Mouse (Mus musculus) intestine, postnatal 0 days (tissue): Measurements from ENCODE around the gene Ubl7. TPM values are rescaled to one million over a fixed set of nuclear protein-coding genes. Genes with fewer than 3 reads are reported as not detected.

Source experiments
- ATAC-seq: fragments of 200-750 bp; cut with Nextera tagmentation; 2 replicates; pipeline ENCODE4 v1.8.0; 2017; ENCODE audit warnings: mild to moderate bottlenecking, moderate TSS enrichment, moderate library complexity
- H3K27ac ChIP-seq: fragments of 300-500 bp; sonication (generic); 2 replicates; pipeline ENCODE4 v1.5.1; 2014; ENCODE audit warnings: mild to moderate bottlenecking, low read depth, low read length, moderate library complexity
- H3K27me3 ChIP-seq: fragments of 300-500 bp; sonication (generic); replicated peaks from 2 replicates; pipeline ENCODE4 v1.6.1; 2014; ENCODE audit warnings: low read length, mixed read lengths; ENCODE audit not compliant: control insufficient read depth, insufficient read depth
- H3K36me3 ChIP-seq: fragments of 300-500 bp; sonication (generic); 2 replicates; pipeline ENCODE4 v1.6.1; 2014; ENCODE audit warnings: mild to moderate bottlenecking, moderate library complexity; ENCODE audit not compliant: control insufficient read depth, insufficient read depth
- H3K4me1 ChIP-seq: fragments of 300-500 bp; sonication (generic); replicated peaks from 2 replicates; pipeline ENCODE4 v1.6.1; 2014; ENCODE audit warnings: antibody characterized with exemption, low read length, mixed read lengths; ENCODE audit not compliant: control insufficient read depth, insufficient read depth
- H3K4me2 ChIP-seq: fragments of 300-500 bp; sonication (generic); replicated peaks from 2 replicates; pipeline ENCODE4 v1.6.1; 2014; ENCODE audit warnings: low read depth, mild to moderate bottlenecking, moderate library complexity
- H3K4me3 ChIP-seq: fragments of 300-500 bp; sonication (generic); 2 replicates; pipeline ENCODE4 v1.5.1; 2014; ENCODE audit warnings: low read depth, low read length
- H3K9ac ChIP-seq: fragments of 300-500 bp; sonication (generic); 2 replicates; pipeline ENCODE4 v1.6.1; 2014; ENCODE audit warnings: mild to moderate bottlenecking, low read depth, low read length
- H3K9me3 ChIP-seq: fragments of 300-500 bp; sonication (generic); 2 replicates; pipeline ENCODE4 v1.6.1; 2016; ENCODE audit warnings: mixed run types; ENCODE audit not compliant: control insufficient read depth
- CTCF ChIP-seq: sonication (generic); IDR thresholded peaks from 2 replicates; pipeline ENCODE4 v1.5.1; 2016; ENCODE audit warnings: low read depth, mild to moderate bottlenecking, control low read depth, antibody characterized with exemption, moderate library complexity
- WGBS: fragments of 180-500 bp; shearing (Covaris S2); extraction: QIAGEN DNeasy Blood & Tissue Kit; methylation state at CpG from one replicate; pipeline ENCODE4 v1.1.7; 2014; 5-methylcytosine and 5-hydroxymethylcytosine counted together
- polyA plus RNA-seq: library from polyadenylated mRNA; unstranded; fragments of >200 nt; fragmentation: Nextera tagmentation; extraction: Ambion mirVana; gene quantifications from 2 replicates; pipeline ENCODE4 v1.2.1, GENCODE M21; 2015

The Ubl7 gene
- polyA plus RNA-seq, 1 experiment from 2014 or later, result 77.1 TPM

- no peak for TF ChIP-seq CTCF
These were observed 6.5 kb upstream of the Ubl7 start for GRCm38 (mm10) chr9:57904250-57904644.

GRCm38 (mm10) chr9:57907206-57907605, 3.6 kb upstream of the Ubl7 start:
- H3K4me2 ChIP-seq, result no peak overlapping the region
- H3K4me3 ChIP-seq, result no peak overlapping the region
- H3K9me3 ChIP-seq, result no peaks in the 10 kb centered on the region
- no peak overlapping the region for H3K27ac ChIP-seq
- no peak for TF ChIP-seq CTCF
- WGBS, result 73% methylated on average over 6 of the region's 6 CpGs
- no peak overlapping the region for H3K9ac ChIP-seq
- no peak for ATAC-seq
- no peaks in the 10 kb centered on the region for H3K27me3 ChIP-seq
- H3K4me1 ChIP-seq, result no peaks in the 10 kb centered on the region
- no peaks in the 10 kb centered on the region for H3K36me3 ChIP-seq

More at GRCm38 (mm10) chr9:57904250-57904644, 6.5 kb upstream of the Ubl7 start:
- Histone ChIP-seq H3K4me2 (no peak overlapping the region), H3K36me3 (no peaks in the 10 kb centered on the region), H3K9ac (no peak overlapping the region), H3K4me1 (no peaks in the 10 kb centered on the region), H3K27ac (no peak overlapping the region), H3K27me3 (no peaks in the 10 kb centered on the region), H3K4me3 (no peak overlapping the region), H3K9me3 (no peaks in the 10 kb centered on the region)
- no peak for ATAC-seq
- 58% methylated on average over 5 of the region's 5 CpGs for WGBS

- Histone ChIP-seq H3K4me2 (no peak overlapping the region), H3K9me3 (no peaks in the 10 kb centered on the region), H3K27ac (no peak overlapping the region), H3K4me1 (no peaks in the 10 kb centered on the region), H3K9ac (no peak overlapping the region), H3K4me3 (no peak overlapping the region), H3K36me3 (peaks cover 16% of the 10 kb centered on the region; the same call in 1 of the 2 replicates), H3K27me3 (no peaks in the 10 kb centered on the region)
- no peak for ATAC-seq
- WGBS, result 92% methylated on average over 5 of the region's 5 CpGs
- TF ChIP-seq CTCF, result no peak
These were observed 1.8 kb downstream of the Ubl7 start for GRCm38 (mm10) chr9:57912571-57912970.

- no peak overlapping the region for H3K9ac ChIP-seq
- H3K9me3 ChIP-seq, result no peaks in the 10 kb centered on the region
- no peak overlapping the region for H3K27ac ChIP-seq
- 93% methylated on average over 9 of the region's 9 CpGs for WGBS
- H3K36me3 ChIP-seq, result peaks cover 55% of the 10 kb centered on the region
- H3K4me1 ChIP-seq, result no peaks in the 10 kb centered on the region
- no peak for ATAC-seq
- no peak overlapping the region for H3K4me3 ChIP-seq
- no peak for TF ChIP-seq CTCF
- H3K4me2 ChIP-seq, result no peak overlapping the region
- H3K27me3 ChIP-seq, result no peaks in the 10 kb centered on the region
These were observed 10.8 kb downstream of the Ubl7 start for GRCm38 (mm10) chr9:57921491-57922060.

- 84% methylated on average over 5 of the region's 5 CpGs for WGBS
- H3K4me3 ChIP-seq, result no peak overlapping the region
- H3K36me3 ChIP-seq, result peaks cover 57% of the 10 kb centered on the region
- H3K27me3 ChIP-seq, result no peaks in the 10 kb centered on the region
- no peaks in the 10 kb centered on the region for H3K4me1 ChIP-seq
- no peak overlapping the region for H3K4me2 ChIP-seq
- no peaks in the 10 kb centered on the region for H3K9me3 ChIP-seq
- ATAC-seq, result no peak
- no peak for TF ChIP-seq CTCF
- no peak overlapping the region for H3K27ac ChIP-seq
- H3K9ac ChIP-seq, result no peak overlapping the region
These were observed 11.6 kb downstream of the Ubl7 start for GRCm38 (mm10) chr9:57922381-57922780.

GRCm38 (mm10) chr9:57923046-57923445, 12.3 kb downstream of the Ubl7 start:
- H3K9me3 ChIP-seq, result no peaks in the 10 kb centered on the region
- H3K9ac ChIP-seq, result no peak overlapping the region
- H3K4me3 ChIP-seq, result no peak overlapping the region
- H3K27ac ChIP-seq, result no peak overlapping the region
- 94% methylated on average over 3 of the region's 3 CpGs for WGBS
- no peak for TF ChIP-seq CTCF
- ATAC-seq, result no peak
- H3K27me3 ChIP-seq, result no peaks in the 10 kb centered on the region
- H3K4me1 ChIP-seq, result no peaks in the 10 kb centered on the region
- H3K4me2 ChIP-seq, result no peak overlapping the region
- peaks cover 64% of the 10 kb centered on the region for H3K36me3 ChIP-seq

- 67% methylated on average over 5 of the region's 5 CpGs for WGBS
These were observed 20.5 kb downstream of the Ubl7 start for GRCm38 (mm10) chr9:57931166-57931767.

More at GRCm38 (mm10) chr9:57931166-57931767, 20.5 kb downstream of the Ubl7 start:
- H3K4me3 ChIP-seq, result no peak overlapping the region
- H3K36me3 ChIP-seq, result peaks cover 29% of the 10 kb centered on the region
- H3K9me3 ChIP-seq, result no peaks in the 10 kb centered on the region
- no peak for TF ChIP-seq CTCF
- no peak overlapping the region for H3K4me2 ChIP-seq
- ATAC-seq, result no peak
- H3K9ac ChIP-seq, result no peak overlapping the region
- no peak overlapping the region for H3K27ac ChIP-seq
- H3K4me1 ChIP-seq, result no peaks in the 10 kb centered on the region
- no peaks in the 10 kb centered on the region for H3K27me3 ChIP-seq
